Mouse (Mus musculus) lung, postnatal 36 days (tissue): ENCODE measurements around the gene Os9.

Experiments
- DNase-seq: peaks from one replicate; pipeline ENCODE4 v3.0.0; 2022; ENCODE audit warnings: mixed read lengths

Gene Os9

GRCm38 (mm10) chr10:127144536-127144935 is 23.6 kb upstream of the Os9 start:
- peak; percentile 69 for DNase-seq

GRCm38 (mm10) chr10:127143228-127143627 is 22.3 kb upstream of the Os9 start:
- no peak for DNase-seq

GRCm38 (mm10) chr10:127141500-127141899 is 20.6 kb upstream of the Os9 start:
- no peak for DNase-seq

- no peak for DNase-seq
Measured at GRCm38 (mm10) chr10:127140971-127141370, 20.0 kb upstream of the Os9 start.

- peak; percentile 45 for DNase-seq
Measured at GRCm38 (mm10) chr10:127138328-127139141, 17.6 kb upstream of the Os9 start.

- DNase-seq, result no peak
Measured at GRCm38 (mm10) chr10:127137896-127138295, 17.0 kb upstream of the Os9 start.

- DNase-seq, result peak; percentile 65
Measured at GRCm38 (mm10) chr10:127136510-127136909, 15.6 kb upstream of the Os9 start.

- peak; percentile 26 for DNase-seq
Measured at GRCm38 (mm10) chr10:127135118-127135836, 14.3 kb upstream of the Os9 start.

- DNase-seq, result peak; percentile 62
Measured at GRCm38 (mm10) chr10:127134394-127135035, 13.6 kb upstream of the Os9 start.

- DNase-seq, result no peak
Measured at GRCm38 (mm10) chr10:127132469-127132868, 11.5 kb upstream of the Os9 start.

- DNase-seq, result peak; percentile 45
Measured at GRCm38 (mm10) chr10:127129431-127129830, 8.5 kb upstream of the Os9 start.

GRCm38 (mm10) chr10:127127711-127128279 is 6.9 kb upstream of the Os9 start:
- peak; percentile 53 for DNase-seq

- no peak for DNase-seq
Measured at GRCm38 (mm10) chr10:127126579-127126978, 5.6 kb upstream of the Os9 start.

GRCm38 (mm10) chr10:127125210-127126001 is 4.5 kb upstream of the Os9 start:
- peak; percentile 70 for DNase-seq

GRCm38 (mm10) chr10:127123436-127123805 is 2.5 kb upstream of the Os9 start:
- peak; percentile 89 for DNase-seq

- DNase-seq, result peak; percentile 36
Measured at GRCm38 (mm10) chr10:127122784-127123435, 2.0 kb upstream of the Os9 start.

- no peak for DNase-seq
Measured at GRCm38 (mm10) chr10:127122018-127122417, 1.1 kb upstream of the Os9 start.

- no peak for DNase-seq
Measured at GRCm38 (mm10) chr10:127120301-127121065, 448 bp downstream of the Os9 start.

GRCm38 (mm10) chr10:127119229-127119628 is 1.7 kb downstream of the Os9 start:
- no peak for DNase-seq

- DNase-seq, result no peak
Measured at GRCm38 (mm10) chr10:127118470-127118869, 2.5 kb downstream of the Os9 start.

GRCm38 (mm10) chr10:127115068-127115467 is 5.9 kb downstream of the Os9 start:
- no peak for DNase-seq
